Mouse (Mus musculus): ENCODE data around the gene Depdc1b. TPM values are rescaled to one million over a fixed set of nuclear protein-coding genes. Genes with fewer than 3 reads are reported as not detected.

Gene Depdc1b
- total and polyA plus RNA-seq, 3 experiments: 21.2 to 25.3 TPM; not detected in 1

- peak overlapping the region; percentile 84 to 90 for H3K4me3 ChIP-seq (ENCODE audit: control insufficient read depth in 1 of 2, insufficient read depth in 1 of 2, low read depth in 2 of 2, low read length in 2 of 2)
- H3K27me3 ChIP-seq (ENCODE audit: control insufficient read depth in 1 of 2, insufficient read depth in 2 of 2, low read length in 2 of 2): no peaks in the 10 kb centered on the region
- peak overlapping the region; percentile 87 for H3K9ac ChIP-seq (ENCODE audit: control insufficient read depth, low read depth, low read length, poor library complexity, severe bottlenecking)
- peaks cover 26% of the 10 kb centered on the region for H3K79me2 ChIP-seq (ENCODE audit: control insufficient read depth, insufficient read depth, low read length, poor library complexity)
- no peaks in the 10 kb centered on the region for H3K9me3 ChIP-seq (replicated peaks; ENCODE audit: insufficient read depth, low read length)
- peaks cover 7 to 24% of the 10 kb centered on the region in 2 experiments for H3K4me1 ChIP-seq (ENCODE audit: control insufficient read depth in 1 of 2, insufficient read depth in 2 of 2, low read length in 2 of 2)
- peaks cover 0 to 16% of the 10 kb centered on the region in 2 experiments; a peak in 2 of 4 replicates for H3K36me3 ChIP-seq (ENCODE audit: control insufficient read depth in 1 of 2, insufficient read depth in 2 of 2, low read length in 2 of 2)
- H3K27ac ChIP-seq (ENCODE audit: control insufficient read depth, low read depth, low read length): peak overlapping the region; percentile 97
- peak; percentile 91 for DNase-seq (ENCODE audit: low read depth, low spot score)
- TF ChIP-seq UBTF (IDR thresholded peaks at IDR 0.05; ENCODE audit: borderline replicate concordance, insufficient read depth, low read depth, low read length): 0 out of 2 replicates have a peak, but pooled peaks have one; percentile 48
- TF ChIP-seq KAT2A (conservative IDR thresholded peaks at IDR 0.05; ENCODE audit: low read depth, low read length): 0 out of 2 replicates have a peak, but pooled peaks have one; percentile 1
- TF ChIP-seq POLR2AphosphoS2 (IDR thresholded peaks at IDR 0.05; ENCODE audit: low read length): 0 out of 2 replicates have a peak, but pooled peaks have one; percentile 9
- TF ChIP-seq POLR2A (IDR thresholded peaks at IDR 0.05; ENCODE audit: control insufficient read depth in 1 of 2, insufficient read depth in 1 of 2, low read depth in 1 of 2, low read length in 2 of 2, poor library complexity in 1 of 2): peak in 1 of 2 experiments; percentile 23; a peak in 1 of 4 replicates
- no peak for TF ChIP-seq CTCF (IDR thresholded peaks at IDR 0.05 in 2 of 3, conservative IDR thresholded peaks at IDR 0.05 in 1 of 3; ENCODE audit: control insufficient read depth in 1 of 3, insufficient read depth in 1 of 3, low read depth in 2 of 3, low read length in 3 of 3, poor library complexity in 1 of 3, severe bottlenecking in 1 of 3)
- no peak for TF ChIP-seq ZKSCAN1 (IDR thresholded peaks at IDR 0.05; ENCODE audit: low read depth, low read length)
- peak; percentile 43 for TF ChIP-seq CHD1 (IDR thresholded peaks at IDR 0.05; ENCODE audit: low read depth, low read length)
- TF ChIP-seq MEF2A (IDR thresholded peaks at IDR 0.05; ENCODE audit: extremely low read depth, insufficient replicate concordance, low read depth, low read length, poor library complexity, severe bottlenecking): no peak
- peak; percentile 82 for TF ChIP-seq MXI1 (IDR thresholded peaks at IDR 0.05; ENCODE audit: low read depth, low read length)
Observed at GRCm38 (mm10) chr13:108316487-108316903, 363 bp downstream of the Depdc1b start.

GRCm38 (mm10) chr13:108317414-108317813 is 1.3 kb downstream of the Depdc1b start:
- no peak for TF ChIP-seq BHLHE40 (IDR thresholded peaks at IDR 0.05; ENCODE audit: borderline replicate concordance, low read depth, low read length)
- no peak for TF ChIP-seq NRF1 (IDR thresholded peaks at IDR 0.05; ENCODE audit: insufficient read depth, low read depth, low read length, poor library complexity, severe bottlenecking)
- TF ChIP-seq USF1 (IDR thresholded peaks at IDR 0.05; ENCODE audit: low read depth, low read length): peak; percentile 65; the same call in 1 of the 2 replicates
- TF ChIP-seq POLR2AphosphoS5 (IDR thresholded peaks at IDR 0.05; ENCODE audit: borderline replicate concordance, low read depth, low read length): no peak
- Histone ChIP-seq H3K36me3 (ENCODE audit: control insufficient read depth in 1 of 2, insufficient read depth in 2 of 2, low read length in 2 of 2) (peaks cover 0 to 16% of the 10 kb centered on the region in 2 experiments; a peak in 2 of 4 replicates), H3K9ac (ENCODE audit: control insufficient read depth, low read depth, low read length, poor library complexity, severe bottlenecking) (peak overlapping the region; percentile 87), H3K79me2 (ENCODE audit: control insufficient read depth, insufficient read depth, low read length, poor library complexity) (peaks cover 28% of the 10 kb centered on the region), H3K27ac (ENCODE audit: control insufficient read depth, low read depth, low read length) (peak overlapping the region; percentile 97), H3K27me3 (ENCODE audit: control insufficient read depth in 1 of 2, insufficient read depth in 2 of 2, low read length in 2 of 2) (no peaks in the 10 kb centered on the region), H3K4me1 (ENCODE audit: control insufficient read depth in 1 of 2, insufficient read depth in 2 of 2, low read length in 2 of 2) (peaks cover 7 to 24% of the 10 kb centered on the region in 2 experiments), H3K4me3 (ENCODE audit: control insufficient read depth in 1 of 2, insufficient read depth in 1 of 2, low read depth in 2 of 2, low read length in 2 of 2) (peak overlapping the region; percentile 84 to 90), H3K9me3 (replicated peaks; ENCODE audit: insufficient read depth, low read length) (no peaks in the 10 kb centered on the region)
- no peak for DNase-seq (ENCODE audit: low read depth, low spot score)

Data from MEL (cell line).